In genomic region chr6:119467785-119468059, GRCm38 (mm10) we compare ENCODE assay signal across 9 mouse cellular contexts. TPM values are rescaled to one million over a fixed set of nuclear protein-coding genes. Genes with fewer than 3 reads are reported as not detected.
DNase-seq lines count a peak whose midpoint lies in the region; ATAC-seq lines count a peak whose summit lies in the region.
"Had no signal": no experiment of that assay in that cellular context is flagged by ENCODE, and none has a peak within 500 bp of the region (broad histone marks: within the 10 kb centered on the region; RNA-seq: fewer than 3 reads in every experiment).

No protein-coding gene starts in this region.

- no peaks in the 10 kb centered on the region for H3K9me3 ChIP-seq in heart, embryonic 13.5 days
- no peaks in the 10 kb centered on the region for H3K9me3 ChIP-seq in midbrain, embryonic 11.5 days (ENCODE audit: control insufficient read depth, low read length)
- H3K9me3 ChIP-seq in midbrain, embryonic 15.5 days = no peaks in the 10 kb centered on the region
- no peaks in the 10 kb centered on the region for H3K9me3 ChIP-seq in stomach, embryonic 14.5 days (ENCODE audit: control insufficient read depth, low read depth, low read length)
- H3K9me3 ChIP-seq: liver, embryonic 15.5 days had no signal

- H3K4me3 ChIP-seq in heart, embryonic 13.5 days = no peak overlapping the region
- no peak overlapping the region for H3K4me3 ChIP-seq in midbrain, embryonic 11.5 days (ENCODE audit: low read depth, low read length)
- H3K4me3 ChIP-seq in midbrain, embryonic 15.5 days = no peak overlapping the region
- no peak overlapping the region for H3K4me3 ChIP-seq in stomach, embryonic 14.5 days (ENCODE audit: low read depth, low read length)
- H3K4me3 ChIP-seq: liver, embryonic 15.5 days had no signal

- no peak overlapping the region for H3K4me2 ChIP-seq in heart, embryonic 13.5 days
- no peak overlapping the region for H3K4me2 ChIP-seq in midbrain, embryonic 11.5 days
- no peak overlapping the region for H3K4me2 ChIP-seq in midbrain, embryonic 15.5 days
- H3K4me2 ChIP-seq in stomach, embryonic 14.5 days (replicated peaks; ENCODE audit: low read depth, low read length) = no peak overlapping the region
- H3K4me2 ChIP-seq: liver, embryonic 15.5 days had no signal

- 73% methylated on average over 2 of the region's 2 CpGs for WGBS in heart, embryonic 13.5 days
- 76% methylated on average over 2 of the region's 2 CpGs for WGBS in midbrain, embryonic 11.5 days
- WGBS in midbrain, embryonic 15.5 days = 68% methylated on average over 2 of the region's 2 CpGs
- 73% methylated on average over 2 of the region's 2 CpGs for WGBS in stomach, embryonic 14.5 days

- ATAC-seq in heart, embryonic 13.5 days (ENCODE audit: extremely low read depth, insufficient number of reproducible peaks, low FRiP score, low TSS enrichment) = no peak
- ATAC-seq in midbrain, embryonic 11.5 days (ENCODE audit: low FRiP score) = no peak
- ATAC-seq in midbrain, embryonic 15.5 days (replicated peaks) = no peak
- peak; percentile 33; the same call in 1 of the 2 replicates for ATAC-seq in stomach, embryonic 14.5 days (ENCODE audit: insufficient number of reproducible peaks, insufficient read depth, low FRiP score, low read depth)

- no peaks in the 10 kb centered on the region for H3K27me3 ChIP-seq in heart, embryonic 13.5 days (replicated peaks)
- no peaks in the 10 kb centered on the region for H3K27me3 ChIP-seq in midbrain, embryonic 11.5 days (ENCODE audit: control insufficient read depth, insufficient read depth, low read length)
- H3K27me3 ChIP-seq in midbrain, embryonic 15.5 days (replicated peaks) = no peaks in the 10 kb centered on the region
- no peaks in the 10 kb centered on the region for H3K27me3 ChIP-seq in stomach, embryonic 14.5 days (ENCODE audit: control insufficient read depth, insufficient read depth, low read length)

- peak overlapping the region; percentile 66 for H3K9ac ChIP-seq in heart, embryonic 13.5 days
- no peak overlapping the region for H3K9ac ChIP-seq in midbrain, embryonic 11.5 days (ENCODE audit: low read length)
- H3K9ac ChIP-seq in midbrain, embryonic 15.5 days = no peak overlapping the region
- H3K9ac ChIP-seq in stomach, embryonic 14.5 days (replicated peaks; ENCODE audit: low read depth, low read length) = no peak overlapping the region
- H3K9ac ChIP-seq: liver, embryonic 15.5 days had no signal

- H3K36me3 ChIP-seq in heart, embryonic 13.5 days = no peaks in the 10 kb centered on the region
- no peaks in the 10 kb centered on the region for H3K36me3 ChIP-seq in midbrain, embryonic 11.5 days (ENCODE audit: control insufficient read depth, insufficient read depth, low read length)
- H3K36me3 ChIP-seq in midbrain, embryonic 15.5 days (replicated peaks) = no peaks in the 10 kb centered on the region
- H3K36me3 ChIP-seq in stomach, embryonic 14.5 days (ENCODE audit: control insufficient read depth, insufficient read depth, low read length) = no peaks in the 10 kb centered on the region
- H3K36me3 ChIP-seq: liver, embryonic 15.5 days had no signal

- peak overlapping the region; percentile 87 for H3K27ac ChIP-seq in heart, embryonic 13.5 days (replicated peaks)
- H3K27ac ChIP-seq in midbrain, embryonic 11.5 days (ENCODE audit: low read depth, low read length) = no peak overlapping the region
- no peak overlapping the region for H3K27ac ChIP-seq in midbrain, embryonic 15.5 days
- H3K27ac ChIP-seq in stomach, embryonic 14.5 days (ENCODE audit: low read length) = no peak overlapping the region
- H3K27ac ChIP-seq: liver, embryonic 15.5 days had no signal

- no peak for DNase-seq in heart, adult 18-20 months
- DNase-seq in midbrain, embryonic 11.5 days (ENCODE audit: low spot score, missing footprints) = peak; percentile 82
- DNase-seq in brain, adult 2 months (ENCODE audit: low read depth, low spot score) = peak; percentile 63
- DNase-seq in Muller cell, postnatal 12 days (ENCODE audit: inconsistent ontology term) = no peak
- no peak for DNase-seq in B cell, adult 2 months

- H3K4me1 ChIP-seq in heart, embryonic 13.5 days = peaks cover 14% of the 10 kb centered on the region
- H3K4me1 ChIP-seq in midbrain, embryonic 11.5 days (ENCODE audit: control insufficient read depth, insufficient read depth, low read length) = no peaks in the 10 kb centered on the region
- H3K4me1 ChIP-seq in midbrain, embryonic 15.5 days = no peaks in the 10 kb centered on the region
- no peaks in the 10 kb centered on the region for H3K4me1 ChIP-seq in stomach, embryonic 14.5 days (ENCODE audit: control insufficient read depth, insufficient read depth, low read length)

RNA-seq across cellular contexts. Expression of gene Fbxl14, which starts 11.7 kb away (rescaled TPM):
- 2.8 and 3.0 TPM in 2 replicates for polyA plus RNA-seq in heart, embryonic 13.5 days (2015; fragmentation: Nextera tagmentation; extraction: Ambion mirVana)
- total RNA-seq in heart, adult 18-20 months (2021) = 10 to 100 TPM; 15.0 to 15.6 TPM
- 5.7 and 6.6 TPM in 2 replicates for polyA plus RNA-seq in midbrain, embryonic 11.5 days (2014; fragmentation: Nextera tagmentation; extraction: Ambion mirVana)
- polyA plus RNA-seq in midbrain, embryonic 15.5 days (2015; fragmentation: Nextera tagmentation; extraction: Ambion mirVana) = 2.4 and 2.5 TPM in 2 replicates
- polyA plus RNA-seq in stomach, embryonic 14.5 days (2014; fragmentation: Nextera tagmentation; extraction: Ambion mirVana) = 5.3 and 6.0 TPM in 2 replicates

RNA-seq across cellular contexts. Expression of gene Adipor2, which starts 50.2 kb away (rescaled TPM):
- 25.2 and 33.6 TPM in 2 replicates for polyA plus RNA-seq in heart, embryonic 13.5 days (2015; fragmentation: Nextera tagmentation; extraction: Ambion mirVana)
- total RNA-seq in heart, adult 18-20 months (2021) = 10 to 100 TPM; 71.4 to 86.5 TPM
- 17.1 and 18.7 TPM in 2 replicates for polyA plus RNA-seq in midbrain, embryonic 11.5 days (2014; fragmentation: Nextera tagmentation; extraction: Ambion mirVana)
- polyA plus RNA-seq in midbrain, embryonic 15.5 days (2015; fragmentation: Nextera tagmentation; extraction: Ambion mirVana) = 39.2 and 39.3 TPM in 2 replicates
- 37.5 and 37.9 TPM in 2 replicates for polyA plus RNA-seq in stomach, embryonic 14.5 days (2014; fragmentation: Nextera tagmentation; extraction: Ambion mirVana)

Comparison
In these comparisons a context has a peak if more than half of its experiments do, and no peak if none do; other contexts are left out.
1. DNase-seq: peak in midbrain, embryonic 11.5 days (single experiment) and brain, adult 2 months (single experiment); none in heart, adult 18-20 months (0 of 2), Muller cell, postnatal 12 days (single experiment) and B cell, adult 2 months (0 of 2).